ENCODE assay signal across 13 mouse cellular contexts in the genomic region with DNA sequence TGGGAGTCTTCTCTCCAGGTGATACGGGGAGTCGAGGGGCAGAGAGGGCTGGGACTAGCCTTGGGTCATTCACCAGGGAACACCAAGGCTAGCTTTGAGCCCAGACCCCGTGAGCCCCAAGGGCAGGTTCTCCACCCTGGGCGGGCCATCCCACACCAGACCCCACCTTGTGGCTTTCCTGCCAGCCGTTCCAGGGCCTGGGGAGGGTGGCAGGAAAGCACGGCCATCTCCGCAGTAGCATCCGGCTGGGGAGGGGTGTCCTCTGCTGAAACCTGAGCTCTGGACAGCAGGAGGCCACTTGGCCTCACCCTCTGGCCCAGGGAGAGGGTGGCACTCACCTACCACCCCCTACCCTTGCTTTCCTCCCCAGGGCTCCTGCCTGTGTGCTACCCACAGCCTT. TPM values are rescaled to one million over a fixed set of nuclear protein-coding genes. Genes with fewer than 3 reads are reported as not detected.
DNase-seq lines count a peak whose midpoint lies in the region; ATAC-seq and TF ChIP-seq lines count a peak whose summit lies in the region.
"Had no signal": no experiment of that assay in that cellular context is flagged by ENCODE, and none has a peak within 500 bp of the region (broad histone marks: within the 10 kb centered on the region; RNA-seq: fewer than 3 reads in every experiment).

No protein-coding gene starts in this region.

- intact Hi-C loops in gastrocnemius, adult 2 months (cut with DNase I) = loop anchor here (5.0 kb wide), 1 partner anchor 41 kb away; no protein-coding TSS in a partner anchor
- intact Hi-C loops in gastrocnemius, postnatal 36 days (cut with DNase I) = no loop called here
- intact Hi-C loops in heart, postnatal 36 days (cut with DNase I) = loop anchor here (2.0 kb wide), 1 partner anchor 41 kb away; no protein-coding TSS in a partner anchor

- no peak for ATAC-seq in megakaryocyte-erythroid progenitor cell, adult 5-6 weeks (replicated peaks; ENCODE audit: low FRiP score, low TSS enrichment, poor library complexity, severe bottlenecking)
- ATAC-seq: midbrain, embryonic 16.5 days had no signal

- TF ChIP-seq CTCF in gastrocnemius, adult 2 months (IDR thresholded peaks at IDR 0.05) = no peak

- H3K27ac ChIP-seq in gastrocnemius, adult 2 months = peak overlapping the region; percentile 99
- H3K27ac ChIP-seq: lung, embryonic 15.5 days had no signal

- DNase-seq in gastrocnemius, adult 2 months = peak; percentile 61
- DNase-seq in gastrocnemius, postnatal 36 days = no peak
- DNase-seq in kidney, postnatal 25 days = peak; percentile 14 to 62
- DNase-seq in kidney, adult 11 months = no peak
- peak; percentile 76 for DNase-seq in 416B (ENCODE audit: low read depth)
- peak; percentile 29 to 58 for DNase-seq in heart, postnatal 36 days
- no peak for DNase-seq in adrenal gland, postnatal 4 days (ENCODE audit: low spot score in 2 of 2)
- DNase-seq: cerebellum, adult 8-10 months; right cerebral cortex, postnatal 25 days had no signal

- H3K4me3 ChIP-seq in gastrocnemius, adult 2 months = peak overlapping the region; percentile 70
- H3K4me3 ChIP-seq: erythroblast, embryonic 14.5 days; lung, embryonic 15.5 days had no signal

RNA-seq across cellular contexts. Expression of a gene that starts 11.7 kb away (rescaled TPM):
- total RNA-seq in gastrocnemius, adult 2 months (2021) = 10 to 100 TPM; 20.3 to 30.2 TPM
- total RNA-seq in gastrocnemius, postnatal 36 days (2021) = 10 to 100 TPM; 18.0 to 19.6 TPM
- 10 to 100 TPM; 24.4 to 28.4 TPM for total RNA-seq in heart, postnatal 36 days (2021)
- 10 to 100 TPM; 15.2 to 18.3 TPM for total RNA-seq in adrenal gland, postnatal 4 days (2021)
- total RNA-seq in megakaryocyte-erythroid progenitor cell, adult 5-6 weeks (2014; fragmentation: Nextera tagmentation) = 0.11 and 0.99 TPM in 2 replicates
- 0.23 and 5.7 TPM in 2 replicates for total RNA-seq in megakaryocyte-erythroid progenitor cell, adult 5-6 weeks (2017)

RNA-seq across cellular contexts. Expression of a gene that starts 24.0 kb away (rescaled TPM):
- 1 to 10 TPM; 5.4 to 7.9 TPM for total RNA-seq in gastrocnemius, adult 2 months (2021)
- total RNA-seq in gastrocnemius, postnatal 36 days (2021) = 1 to 10 TPM; 7.5 to 8.2 TPM
- 10 to 100 TPM in 1 of 2 experiments, 1 to 10 TPM in 1; 5.6 to 10.6 TPM for total RNA-seq in heart, postnatal 36 days (2021)
- 10 to 100 TPM; 42.1 to 46.3 TPM for total RNA-seq in adrenal gland, postnatal 4 days (2021)
- total RNA-seq in megakaryocyte-erythroid progenitor cell, adult 5-6 weeks (2014; fragmentation: Nextera tagmentation) = 9.9 and 22.9 TPM in 2 replicates
- 1.9 and 7.5 TPM in 2 replicates for total RNA-seq in megakaryocyte-erythroid progenitor cell, adult 5-6 weeks (2017)

RNA-seq across cellular contexts. Expression of a gene that starts 49.9 kb away (rescaled TPM):
- under 1 TPM in 1 of 2 experiments, not detected in 1; 0.14 TPM for total RNA-seq in gastrocnemius, adult 2 months (2021)
- under 1 TPM; 0.10 to 0.26 TPM for total RNA-seq in gastrocnemius, postnatal 36 days (2021)
- under 1 TPM; 0.19 TPM for total RNA-seq in heart, postnatal 36 days (2021)
- total RNA-seq in adrenal gland, postnatal 4 days (2021) = under 1 TPM; 0.20 to 0.39 TPM
- 4.5 and 5.1 TPM in 2 replicates for total RNA-seq in megakaryocyte-erythroid progenitor cell, adult 5-6 weeks (2014; fragmentation: Nextera tagmentation)
- 3.1 and 4.2 TPM in 2 replicates for total RNA-seq in megakaryocyte-erythroid progenitor cell, adult 5-6 weeks (2017)

RNA-seq across cellular contexts. Expression of a gene that starts 58.4 kb away (rescaled TPM):
- 10 to 100 TPM; 13.3 to 20.6 TPM for total RNA-seq in gastrocnemius, adult 2 months (2021)
- 10 to 100 TPM; 12.7 to 13.5 TPM for total RNA-seq in gastrocnemius, postnatal 36 days (2021)
- total RNA-seq in heart, postnatal 36 days (2021) = 10 to 100 TPM; 24.3 to 24.7 TPM
- total RNA-seq in adrenal gland, postnatal 4 days (2021) = 10 to 100 TPM; 27.1 to 29.2 TPM
- 4.2 and 6.5 TPM in 2 replicates for total RNA-seq in megakaryocyte-erythroid progenitor cell, adult 5-6 weeks (2014; fragmentation: Nextera tagmentation)
- total RNA-seq in megakaryocyte-erythroid progenitor cell, adult 5-6 weeks (2017) = 5.0 and 8.7 TPM in 2 replicates

Comparison
In these comparisons a context has a peak if more than half of its experiments do, and no peak if none do; other contexts are left out.
1. DNase-seq: peak in gastrocnemius, adult 2 months (single experiment), kidney, postnatal 25 days (2 of 2), 416B (single experiment) and heart, postnatal 36 days (2 of 2); none in gastrocnemius, postnatal 36 days (0 of 2), kidney, adult 11 months (single experiment) and adrenal gland, postnatal 4 days (0 of 2).